Mouse (Mus musculus) midbrain, embryonic 14.5 days (tissue): ENCODE results near the gene Ercc1. TPM values are rescaled to one million over a fixed set of nuclear protein-coding genes. Genes with fewer than 3 reads are reported as not detected.

Experiments
- ATAC-seq: fragments of 200-750 bp; cut with Nextera tagmentation; 2 replicates; pipeline ENCODE4 v1.8.0; 2017; ENCODE audit warnings: moderate number of reproducible peaks, moderate library complexity; ENCODE audit not compliant: low FRiP score, low TSS enrichment
- DNase-seq: peaks from one replicate; pipeline ENCODE4 v3.0.0-alpha.2; 2015
- H3K27ac ChIP-seq: fragments of 300-500 bp; sonication (generic); replicated peaks from 2 replicates; pipeline ENCODE4 v1.5.1; 2014; ENCODE audit warnings: mild to moderate bottlenecking, low read depth, low read length, moderate library complexity
- H3K27me3 ChIP-seq: fragments of 300-500 bp; sonication (generic); 2 replicates; pipeline ENCODE4 v1.6.1; 2014; ENCODE audit warnings: low read length, control low read depth, mixed read lengths; ENCODE audit not compliant: control insufficient read depth, insufficient read depth
- H3K36me3 ChIP-seq: fragments of 300-500 bp; sonication (generic); 2 replicates; pipeline ENCODE4 v1.6.1; 2014; ENCODE audit warnings: low read length, control low read depth; ENCODE audit not compliant: control insufficient read depth, insufficient read depth
- H3K4me1 ChIP-seq: fragments of 300-500 bp; sonication (generic); 2 replicates; pipeline ENCODE4 v1.6.1; 2014; ENCODE audit warnings: mild to moderate bottlenecking, antibody characterized with exemption, low read length, control low read depth; ENCODE audit not compliant: control insufficient read depth, insufficient read depth
- H3K4me2 ChIP-seq: fragments of 300-500 bp; sonication (generic); 2 replicates; pipeline ENCODE4 v1.6.1; 2014; ENCODE audit warnings: mild to moderate bottlenecking, low read length, moderate library complexity
- H3K4me3 ChIP-seq: fragments of 300-500 bp; sonication (generic); replicated peaks from 2 replicates; pipeline ENCODE4 v1.5.1; 2014; ENCODE audit warnings: low read depth, low read length
- H3K9ac ChIP-seq: fragments of 300-500 bp; sonication (generic); replicated peaks from 2 replicates; pipeline ENCODE4 v1.6.1; 2014; ENCODE audit warnings: mild to moderate bottlenecking, low read length, moderate library complexity
- H3K9me3 ChIP-seq: fragments of 300-500 bp; sonication (generic); 2 replicates; pipeline ENCODE4 v1.6.1; 2016; ENCODE audit warnings: low read length, control low read depth, mixed read lengths; ENCODE audit not compliant: control insufficient read depth
- WGBS: fragments of 180-500 bp; shearing (Covaris S2); extraction: QIAGEN DNeasy Blood & Tissue Kit; methylation state at CpG from one replicate; pipeline ENCODE4 v1.1.7; 2014; 5-methylcytosine and 5-hydroxymethylcytosine counted together
- polyA plus RNA-seq: library from polyadenylated mRNA; unstranded; fragments of >200 nt; fragmentation: Nextera tagmentation; extraction: Ambion mirVana; gene quantifications from 2 replicates; pipeline ENCODE4 v1.2.1, GENCODE M21; 2014

Gene Ercc1
- polyA plus RNA-seq, 1 experiment from 2014 or later = 78.9 TPM

GRCm38 (mm10) chr7:19349188-19349915 lies 4.8 kb downstream of the Ercc1 start:
- Histone ChIP-seq H3K9ac (no peak overlapping the region), H3K36me3 (peaks cover 53% of the 10 kb centered on the region), H3K27ac (no peak overlapping the region), H3K9me3 (no peaks in the 10 kb centered on the region), H3K4me3 (no peak overlapping the region), H3K4me1 (peaks cover 11% of the 10 kb centered on the region), H3K27me3 (no peaks in the 10 kb centered on the region), H3K4me2 (no peak overlapping the region)
- 91% methylated on average over 13 of the region's 13 CpGs for whole genome bisulfite sequencing
- no peak for ATAC-seq
- DNase-seq = no peak

GRCm38 (mm10) chr7:19350221-19350620 lies 5.6 kb downstream of the Ercc1 start:
- 98% methylated on average over 8 of the region's 8 CpGs for WGBS
- Histone ChIP-seq H3K27ac (no peak overlapping the region), H3K9ac (no peak overlapping the region), H3K4me3 (no peak overlapping the region), H3K9me3 (no peaks in the 10 kb centered on the region), H3K4me1 (peaks cover 8% of the 10 kb centered on the region), H3K4me2 (no peak overlapping the region), H3K36me3 (peaks cover 61% of the 10 kb centered on the region), H3K27me3 (no peaks in the 10 kb centered on the region)
- ATAC-seq (no peak), DNase-seq (no peak)

GRCm38 (mm10) chr7:19354991-19355390 lies 10.4 kb downstream of the Ercc1 start:
- Histone ChIP-seq H3K4me3 (no peak overlapping the region), H3K27ac (no peak overlapping the region), H3K4me1 (peaks cover 9% of the 10 kb centered on the region), H3K27me3 (no peaks in the 10 kb centered on the region), H3K9ac (no peak overlapping the region), H3K4me2 (no peak overlapping the region), H3K9me3 (no peaks in the 10 kb centered on the region), H3K36me3 (peaks cover 62% of the 10 kb centered on the region)
- WGBS = 89% methylated on average over 5 of the region's 5 CpGs
- DNase-seq (no peak), ATAC-seq (no peak)

- Histone ChIP-seq H3K9me3 (no peaks in the 10 kb centered on the region), H3K4me3 (no peak overlapping the region), H3K27me3 (0 out of 2 replicates have a peak, but pooled peaks cover 2% of the 10 kb centered on the region), H3K4me1 (peaks cover 20% of the 10 kb centered on the region), H3K9ac (no peak overlapping the region), H3K4me2 (no peak overlapping the region), H3K27ac (no peak overlapping the region), H3K36me3 (peaks cover 52% of the 10 kb centered on the region)
- ATAC-seq (no peak), DNase-seq (no peak)
- 82% methylated on average over 10 of the region's 10 CpGs for WGBS
Observed at GRCm38 (mm10) chr7:19356311-19356710, 11.7 kb downstream of the Ercc1 start.

GRCm38 (mm10) chr7:19357381-19358375 lies 13.1 kb downstream of the Ercc1 start:
- Histone ChIP-seq H3K4me1 (peaks cover 26% of the 10 kb centered on the region), H3K27ac (no peak overlapping the region), H3K9me3 (no peaks in the 10 kb centered on the region), H3K4me3 (peak overlapping the region; percentile 70), H3K9ac (no peak overlapping the region; the same call in 1 of the 2 replicates), H3K36me3 (peaks cover 40% of the 10 kb centered on the region), H3K27me3 (0 out of 2 replicates have a peak, but pooled peaks cover 6% of the 10 kb centered on the region), H3K4me2 (peak overlapping the region; percentile 97)
- WGBS = 93% methylated on average over 25 of the region's 25 CpGs
- no peak for DNase-seq
- no peak for ATAC-seq

GRCm38 (mm10) chr7:19358634-19359033 lies 14.1 kb downstream of the Ercc1 start:
- H3K9me3 ChIP-seq = no peaks in the 10 kb centered on the region
- H3K4me3 ChIP-seq = peak overlapping the region; percentile 70
- no peak for ATAC-seq
- H3K27me3 ChIP-seq = 0 out of 2 replicates have a peak, but pooled peaks cover 6% of the 10 kb centered on the region
- no peak for DNase-seq
- peak overlapping the region; percentile 97 for H3K4me2 ChIP-seq
- peaks cover 31% of the 10 kb centered on the region for H3K36me3 ChIP-seq
- 25% methylated on average over 13 of the region's 13 CpGs for WGBS
- H3K4me1 ChIP-seq = peaks cover 26% of the 10 kb centered on the region
- no peak overlapping the region for H3K27ac ChIP-seq
- peak overlapping the region; percentile 59 for H3K9ac ChIP-seq

GRCm38 (mm10) chr7:19359299-19359891 lies 14.8 kb downstream of the Ercc1 start, which contains the start of the genes Cd3eap and Ppp1r13l:
Gene Cd3eap (minus strand): TSS chr7:19359483.
Gene Ppp1r13l (plus strand): TSS chr7:19359749.
- Histone ChIP-seq H3K4me2 (peak within 1 kb of the TSS; percentile 97), H3K27me3 (0 out of 2 replicates have a peak, but pooled peaks cover 6% of the 10 kb centered on the region), H3K27ac (no peak within 1 kb of the TSS; the same call in 1 of the 2 replicates), H3K4me1 (peaks cover 26% of the 10 kb centered on the region), H3K36me3 (peaks cover 27% of the 10 kb centered on the region), H3K9me3 (no peaks in the 10 kb centered on the region), H3K4me3 (peak within 1 kb of the TSS; percentile 70), H3K9ac (peak within 1 kb of the TSS; percentile 59)
- under 1% methylated on average over 31 of the region's 31 CpGs for WGBS
- DNase-seq = peak; percentile 91
- ATAC-seq = peak; percentile 84
